Mouse (Mus musculus): Measurements from ENCODE around the gene Lamc3.
A peak's percentile ranks its signal among the peaks of the same experiment; 100 is the strongest.

The Lamc3 gene

DNA sequence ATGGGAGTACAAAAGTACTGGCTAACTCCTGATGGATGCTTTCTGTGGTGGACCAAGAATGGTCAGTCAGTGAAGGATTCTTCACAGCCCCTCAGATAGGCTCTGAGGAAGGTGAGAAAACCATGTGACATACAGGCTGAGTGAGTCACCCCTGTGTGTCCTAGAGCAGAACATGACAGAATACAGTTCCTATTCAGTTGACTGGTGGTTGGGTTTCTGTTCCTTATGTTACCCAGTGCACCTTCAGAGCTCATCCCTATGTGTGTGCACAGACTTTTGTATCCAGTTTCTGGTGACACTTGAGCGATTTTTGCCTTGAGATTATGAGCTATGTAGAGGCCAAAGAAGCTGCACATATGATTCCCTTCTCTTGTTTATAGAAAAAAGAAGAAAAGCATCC lies 100.7 kb downstream of the Lamc3 start:
- DNase-seq: no peak

DNA sequence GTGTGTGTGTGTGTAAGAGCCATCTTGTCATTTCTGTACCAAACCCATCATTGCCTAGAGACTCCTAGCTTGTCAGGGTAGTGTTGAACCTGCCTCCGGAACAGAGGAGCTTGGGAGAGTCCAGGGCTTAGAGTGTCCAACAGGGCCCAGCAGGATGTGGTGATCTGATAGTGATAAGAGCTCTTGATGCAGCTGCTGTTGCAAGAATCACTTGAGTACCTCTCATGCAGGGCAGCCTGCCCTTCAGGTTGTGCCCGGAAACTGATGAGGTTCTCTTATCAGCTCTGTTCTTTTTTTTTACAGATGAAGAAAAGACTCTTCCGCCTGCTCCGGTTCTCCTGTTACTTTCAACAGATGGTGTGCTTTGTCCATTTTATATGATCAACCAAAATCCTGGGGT lies 103.9 kb downstream of the Lamc3 start:
- DNase-seq: peak; percentile 83

DNA sequence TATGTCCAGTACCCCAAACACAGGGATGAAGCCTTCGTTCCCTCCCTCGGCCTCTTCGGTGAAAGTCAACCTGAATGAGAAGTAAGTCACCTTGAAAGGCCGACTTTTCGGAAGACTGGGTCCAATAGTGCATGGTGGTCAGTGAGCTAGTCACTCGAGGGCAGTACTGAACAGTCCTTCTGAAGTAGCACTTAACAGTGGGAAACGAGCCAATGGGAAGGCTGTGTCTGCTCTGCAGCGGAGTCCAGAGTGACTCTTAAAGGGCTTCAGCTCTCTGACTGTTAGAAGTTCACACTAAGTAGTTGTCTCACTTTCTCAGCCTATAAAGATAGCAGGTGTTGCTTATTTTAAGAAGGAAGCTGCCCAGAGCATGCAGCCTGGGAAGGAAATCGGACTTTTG lies 107.8 kb downstream of the Lamc3 start:
- DNase-seq: peak; percentile 83

DNA sequence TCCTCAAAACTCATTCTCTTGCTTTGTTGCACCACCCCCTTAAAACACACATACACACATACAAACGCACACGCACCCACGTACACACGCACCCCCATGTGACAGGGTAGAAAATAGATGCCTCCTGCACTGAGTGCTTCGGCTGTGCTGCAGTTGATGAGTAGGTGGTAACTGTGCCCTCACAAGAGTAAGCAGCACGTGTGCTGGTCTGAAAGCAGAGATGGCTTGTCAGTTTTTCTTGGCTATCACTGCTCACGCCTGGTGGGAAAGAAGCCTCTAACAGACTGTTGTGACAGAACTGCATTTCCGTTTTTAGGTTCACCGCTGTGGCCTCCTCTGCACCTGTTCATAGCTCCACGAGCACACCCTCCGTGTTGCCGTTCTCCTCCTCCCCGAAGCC lies 109.0 kb downstream of the Lamc3 start:
- DNase-seq: no peak

All from lung, postnatal 36 days (tissue).